Mouse (Mus musculus) retina, embryonic 14.5 days (tissue): ENCODE measurements at regions not wholly inside any gene's neighbourhood (a gene's known extent, or its start where the extent isn't known, plus 50 kb on each side); places are given as distances from the start of the nearest gene placed in this dataset.
"Not testable (repeated sequence)": the region's sequence is repeated elsewhere in the genome, so short reads cannot be mapped to it uniquely, and the experiment has no call there.

Experiments
- DNase-seq: peaks from one replicate; pipeline ENCODE4 v3.0.0-alpha.2; 2015; ENCODE audit warnings: low spot score

DNA sequence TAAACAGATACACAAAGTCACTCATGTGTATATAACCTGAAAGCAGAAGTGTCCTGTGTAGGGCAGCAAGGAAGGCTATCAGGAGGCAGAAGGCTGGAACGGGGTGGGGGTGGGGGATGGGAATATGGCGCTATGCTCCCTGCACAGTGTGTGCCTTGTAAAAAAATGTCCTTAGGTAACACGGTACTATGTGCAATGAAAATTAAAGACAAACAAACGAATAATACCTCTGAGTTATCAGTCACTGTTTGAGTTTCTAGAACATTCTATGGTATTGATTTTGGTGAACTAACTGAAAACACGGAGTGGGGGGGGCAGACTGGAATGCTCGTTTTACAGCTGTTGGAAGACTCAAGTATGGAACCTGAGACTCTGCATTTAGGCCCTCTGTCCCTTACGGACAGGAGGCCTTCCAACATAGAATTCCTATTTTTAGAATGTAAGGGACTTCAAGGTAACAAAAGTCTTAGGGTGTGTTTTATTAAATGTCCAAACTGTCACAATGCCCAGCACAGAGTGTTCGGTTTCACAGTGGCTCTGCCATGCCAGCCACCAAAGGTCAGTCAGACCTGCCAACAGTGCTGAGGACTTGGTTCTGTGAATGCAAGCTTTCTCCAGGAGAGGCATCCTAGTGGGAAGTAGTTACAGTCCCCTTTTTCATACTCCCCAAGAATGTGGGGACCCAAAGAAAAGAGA, 240.6 kb downstream of the Ano6 start:
- DNase-seq = no peak

- no peak for DNase-seq
Observed at GRCm38 (mm10) chr15:96035273-96035672, 244.6 kb downstream of the Ano6 start.

DNA sequence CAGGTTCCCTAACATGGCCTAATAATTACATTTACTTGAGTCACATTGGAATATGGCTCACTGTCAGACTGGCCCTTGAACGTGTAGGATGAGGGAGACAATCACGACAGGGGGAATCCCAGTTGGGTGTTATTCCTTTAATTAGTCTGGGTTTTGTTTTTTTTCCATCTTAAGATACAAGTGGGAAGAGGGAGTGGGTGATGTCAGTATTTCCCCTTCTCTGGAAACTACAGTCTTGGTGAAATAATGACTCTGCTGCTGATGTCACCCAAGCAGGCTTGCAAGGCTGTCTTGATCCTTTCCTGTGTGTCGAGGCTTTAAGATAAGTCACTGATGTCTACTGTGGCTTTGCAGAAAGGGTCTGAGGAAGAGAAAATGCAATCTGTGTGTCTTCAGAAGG, 241.8 kb upstream of the Arid2 start:
- no peak for DNase-seq

GRCm38 (mm10) chr15:96046651-96047050, 240.7 kb upstream of the Arid2 start:
- no peak for DNase-seq

DNA sequence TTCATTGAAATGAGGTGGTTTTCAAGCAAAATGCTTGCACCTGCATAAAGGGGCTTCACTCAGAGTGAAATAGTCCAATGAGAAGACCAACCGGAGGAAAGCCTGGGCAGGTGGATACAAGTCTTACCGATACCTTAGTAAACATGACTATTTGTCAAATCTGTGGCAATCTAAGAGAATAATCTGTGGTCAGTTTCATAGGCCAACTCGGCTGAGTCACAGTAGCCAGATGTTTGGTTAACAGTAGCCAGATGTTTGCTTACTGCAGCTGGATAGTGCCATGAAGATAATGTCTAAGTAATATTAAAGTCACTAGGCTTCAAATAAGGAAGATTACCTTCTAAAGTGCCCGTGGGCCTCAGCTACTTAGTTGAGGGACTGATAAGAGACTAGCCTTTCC, 236.9 kb upstream of the Arid2 start:
- DNase-seq = no peak

DNA sequence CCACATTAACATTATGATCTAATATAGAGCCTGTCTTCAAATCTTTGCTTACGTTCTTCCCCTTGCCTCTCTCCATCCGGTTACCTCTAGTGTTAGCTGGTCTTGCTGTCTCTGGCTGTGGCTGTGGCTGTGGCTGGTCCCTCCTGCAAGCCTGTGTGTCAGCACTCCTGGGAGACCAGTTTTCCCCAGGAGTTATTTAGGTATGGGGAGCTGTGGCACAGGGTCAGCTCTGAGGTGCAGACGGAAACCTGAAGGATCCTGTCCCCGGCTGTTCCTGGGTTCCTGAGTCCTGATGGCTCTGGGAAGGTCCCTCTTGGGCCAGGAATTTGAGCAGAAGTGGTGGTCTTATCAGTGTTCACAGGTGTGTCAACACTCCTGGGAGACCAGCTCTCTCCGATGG, 234.7 kb upstream of the Arid2 start:
- no peak for DNase-seq

DNA sequence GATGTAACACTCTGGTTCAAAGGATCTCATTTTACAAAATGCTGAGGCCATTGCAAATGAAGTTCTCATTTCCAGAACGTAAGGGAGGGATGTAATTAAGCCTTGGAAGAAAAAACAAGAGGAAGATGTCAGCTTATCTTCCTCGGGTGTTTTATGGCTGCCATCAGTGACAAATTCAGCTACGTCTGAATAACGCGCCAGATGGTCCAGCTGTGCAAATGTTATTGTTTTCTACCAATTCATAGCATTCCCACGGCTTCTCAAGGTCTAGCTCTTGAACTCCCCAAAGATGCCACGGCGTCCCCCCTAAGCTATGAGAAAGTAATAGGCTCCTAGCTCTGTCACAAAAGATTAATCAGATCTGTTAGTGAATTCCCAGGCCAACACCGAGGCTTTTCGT, 232.0 kb upstream of the Arid2 start:
- no peak for DNase-seq

GRCm38 (mm10) chr15:96055796-96056473, 231.4 kb upstream of the Arid2 start:
- DNase-seq = no peak

GRCm38 (mm10) chr15:96059623-96060022, 227.7 kb upstream of the Arid2 start:
- no peak for DNase-seq

GRCm38 (mm10) chr15:96064499-96065217, 222.7 kb upstream of the Arid2 start:
- DNase-seq = no peak

DNA sequence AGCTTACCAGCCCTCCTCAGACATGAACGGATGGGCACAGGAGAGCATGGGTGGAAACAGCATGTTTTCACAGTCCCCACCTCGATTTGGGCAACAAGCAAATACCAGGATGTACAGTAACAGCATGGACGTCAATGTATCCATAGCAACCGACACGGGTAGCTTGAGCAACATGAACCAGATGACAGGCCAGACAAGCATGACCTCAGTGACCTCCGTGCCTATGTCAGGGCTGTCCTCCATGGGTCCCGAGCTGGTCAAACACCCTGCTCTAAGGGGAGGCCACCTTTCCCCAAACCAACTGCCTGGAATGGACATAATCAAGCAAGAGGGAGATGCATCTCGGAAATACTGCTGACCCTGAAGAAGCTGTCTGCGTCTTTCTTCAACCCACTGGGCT, 211.7 kb upstream of the Arid2 start:
- DNase-seq = no peak

- no peak for DNase-seq
Observed at GRCm38 (mm10) chr15:96077756-96078155, 209.6 kb upstream of the Arid2 start.

DNA sequence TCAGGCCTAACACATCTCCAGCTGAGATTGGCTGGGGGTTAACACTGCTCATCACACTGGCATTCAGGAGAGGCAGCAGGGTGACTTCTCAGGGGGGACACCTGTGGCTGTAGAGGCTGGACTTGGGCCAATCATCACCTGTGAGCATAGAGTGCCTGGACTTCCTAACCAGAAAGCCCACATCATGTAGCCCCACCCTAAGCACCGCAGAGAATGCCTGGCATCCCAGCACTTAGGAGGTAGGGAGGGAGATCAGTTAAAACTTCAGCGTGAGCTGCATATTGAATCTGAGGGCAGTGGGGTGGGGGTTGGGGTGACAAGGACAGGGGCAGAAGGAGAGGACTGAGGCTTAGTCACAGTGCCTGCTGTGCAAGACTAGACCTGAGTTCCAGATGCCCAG, 208.7 kb upstream of the Arid2 start:
- DNase-seq = no peak

DNA sequence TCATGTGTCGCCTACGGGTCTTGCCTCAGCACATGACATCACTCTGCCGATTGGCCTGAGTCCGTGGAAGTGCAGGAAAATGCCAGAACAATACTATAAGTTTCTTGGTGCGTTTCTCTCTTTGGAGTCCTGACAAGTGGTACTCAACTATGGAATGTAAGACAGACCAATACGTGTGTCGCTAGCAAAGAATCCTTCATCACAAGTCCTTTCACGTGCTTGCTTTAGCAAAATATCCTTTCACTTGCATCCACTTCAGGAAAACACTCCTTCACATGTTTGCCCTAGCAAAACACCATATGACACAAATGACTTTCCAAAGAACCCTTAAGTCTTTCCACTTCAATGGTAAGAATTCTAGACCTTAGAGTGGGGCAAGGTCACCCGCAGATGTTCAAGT, 197.6 kb upstream of the Arid2 start:
- DNase-seq = no peak

DNA sequence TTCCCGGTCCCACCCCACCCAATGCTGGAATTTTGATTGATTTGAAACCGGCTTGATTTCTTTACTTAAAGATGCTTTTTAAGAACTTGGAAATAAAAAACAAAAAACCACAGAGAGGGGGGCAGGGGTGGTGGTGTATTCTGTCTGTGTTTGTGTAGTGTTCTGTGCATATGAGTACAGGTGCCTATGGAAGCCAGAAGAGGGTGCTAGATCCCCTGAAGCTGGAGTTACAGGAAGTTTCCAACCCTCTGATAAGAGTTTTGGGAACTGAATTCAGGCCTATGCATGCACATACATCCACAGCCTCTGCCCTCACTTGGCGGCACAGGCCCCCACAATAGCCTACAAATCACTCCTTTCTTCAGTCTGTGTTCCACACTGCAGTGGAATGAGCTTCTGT, 190.9 kb upstream of the Arid2 start:
- DNase-seq = no peak

- no peak for DNase-seq
Observed at GRCm38 (mm10) chr15:96098821-96099220, 188.5 kb upstream of the Arid2 start.

DNA sequence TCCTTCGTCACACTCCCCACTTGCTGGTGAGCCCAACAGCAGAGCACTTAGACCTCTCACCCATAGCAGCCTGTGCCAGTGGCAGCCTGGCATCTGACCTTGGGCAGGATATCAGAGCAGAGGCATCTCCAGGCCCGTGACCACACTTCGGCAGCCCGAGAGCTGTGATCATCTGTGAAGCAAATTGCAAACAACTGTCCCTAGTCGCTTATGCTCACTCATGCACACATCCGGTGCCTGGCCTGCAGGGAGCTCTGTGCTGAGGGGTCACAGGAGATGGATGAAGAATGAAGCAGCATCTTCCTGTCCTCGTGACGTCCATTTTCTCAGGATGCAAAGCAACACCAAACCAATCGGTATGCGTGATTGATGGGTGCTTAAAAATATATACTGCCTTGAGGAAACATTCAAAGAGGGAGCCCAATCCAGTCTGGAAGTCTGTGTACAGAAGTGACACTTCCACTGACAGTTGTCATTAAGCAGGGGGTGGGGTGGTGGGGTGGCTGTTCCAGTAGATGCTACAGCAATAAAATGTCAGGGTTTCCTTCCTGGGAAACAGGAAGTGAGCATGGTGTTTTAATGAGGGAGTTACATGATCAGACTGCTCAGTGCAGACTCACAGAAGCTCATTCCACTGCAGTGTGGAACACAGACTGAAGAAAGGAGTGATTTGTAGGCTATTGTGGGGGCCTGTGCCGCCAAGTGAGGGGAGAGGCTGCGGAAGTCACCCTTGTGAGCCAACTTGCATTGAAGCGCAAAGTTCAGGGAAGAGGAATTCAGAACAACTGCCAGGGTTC, 187.3 kb upstream of the Arid2 start:
- not testable (repeated sequence) for DNase-seq

GRCm38 (mm10) chr15:96103737-96104136, 183.6 kb upstream of the Arid2 start:
- no peak for DNase-seq

- no peak for DNase-seq
Observed at GRCm38 (mm10) chr15:96107503-96107902, 179.8 kb upstream of the Arid2 start.

DNA sequence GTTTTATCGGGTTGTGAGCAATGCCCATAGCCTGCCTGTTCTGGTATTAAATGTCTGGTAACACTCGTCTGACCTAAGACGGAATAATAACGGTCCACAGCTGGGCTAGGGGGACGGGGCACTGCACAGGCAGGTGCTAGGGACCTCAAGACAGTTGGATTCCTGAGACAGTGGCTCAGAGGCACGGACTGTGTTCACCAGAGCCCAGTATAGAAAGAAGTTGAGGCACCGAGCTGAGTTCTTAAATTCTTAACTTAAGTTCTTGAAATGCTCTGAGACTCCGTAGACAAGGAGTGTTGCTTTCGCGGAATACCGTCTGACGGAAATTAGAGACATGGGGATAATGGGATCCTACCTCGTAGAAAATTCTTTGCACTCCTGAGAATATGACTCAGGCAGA, 174.2 kb upstream of the Arid2 start:
- no peak for DNase-seq

GRCm38 (mm10) chr15:96114616-96115015, 172.7 kb upstream of the Arid2 start:
- no peak for DNase-seq

DNA sequence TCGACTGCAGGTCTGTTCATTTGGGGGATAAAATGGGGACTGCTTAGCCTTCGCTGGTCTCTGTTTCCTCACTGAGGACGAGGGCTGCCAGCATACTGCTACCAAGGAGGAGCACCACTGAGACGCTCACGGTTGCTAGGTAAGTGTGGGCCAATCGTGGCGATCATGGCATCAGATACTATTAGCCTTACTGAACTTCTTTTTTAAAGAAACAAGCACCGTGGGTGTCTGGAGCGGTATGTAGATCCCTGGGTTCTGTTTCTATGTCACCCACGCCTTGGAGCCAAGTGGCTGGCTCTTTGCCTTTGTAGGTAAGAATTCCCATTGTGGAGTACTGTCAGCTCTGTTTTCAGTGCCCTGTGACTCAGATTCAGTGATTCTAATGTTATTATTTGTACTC, 172.1 kb upstream of the Arid2 start:
- DNase-seq = no peak

DNA sequence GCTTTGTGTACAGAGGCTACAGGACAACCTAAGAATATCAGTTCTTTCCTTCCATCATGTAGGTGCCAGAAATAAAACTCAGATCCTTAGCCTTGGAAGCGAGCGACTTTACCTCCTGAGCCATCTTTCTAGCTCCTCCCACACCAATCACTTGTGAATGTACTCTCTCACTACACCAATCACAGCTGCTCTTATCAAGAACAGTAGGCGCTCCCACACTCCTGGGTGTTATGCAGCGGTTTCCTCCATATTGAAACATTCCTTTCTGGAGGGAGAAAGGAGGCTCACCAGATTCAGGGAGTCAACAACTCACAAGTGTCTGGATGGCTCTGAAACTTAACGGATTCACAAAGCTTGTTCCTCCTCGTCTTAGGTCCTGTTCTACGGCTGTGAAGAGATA, 168.1 kb upstream of the Arid2 start:
- DNase-seq = no peak
